Mouse (Mus musculus) brain, embryonic 14.5 days (tissue): ENCODE measurements around the gene Hs6st3.

Experiments
- CTCF ChIP-seq: fragments of 200-500 bp; IDR thresholded peaks from 2 replicates; pipeline ENCODE4 v1.5.1; 2012; ENCODE audit warnings: inconsistent platforms, mild to moderate bottlenecking, moderate library complexity, borderline replicate concordance; ENCODE audit not compliant: insufficient read depth, insufficient read length; ENCODE audit errors: extremely low read depth
- POLR2A ChIP-seq: fragments of 200-500 bp; IDR thresholded peaks from 2 replicates; pipeline ENCODE4 v1.6.1; 2012; ENCODE audit warnings: mild to moderate bottlenecking, inconsistent platforms, borderline replicate concordance; ENCODE audit not compliant: poor library complexity, insufficient read depth, insufficient read length, severe bottlenecking; ENCODE audit errors: extremely low read depth

GRCm38 (mm10) chr14:119099570-119099891 is 38.6 kb upstream of the Hs6st3 start:
- TF ChIP-seq CTCF (no peak), POLR2A (peak; percentile 3; the same call in 1 of the 2 replicates)
